Mouse (Mus musculus) embryo, embryonic 10.5 days (tissue): ENCODE measurements at regions not wholly inside any gene's neighbourhood (a gene's known extent, or its start where the extent isn't known, plus 50 kb on each side); places are given as distances from the start of the nearest gene placed in this dataset.
A peak's percentile ranks its signal among the peaks of the same experiment; 100 is the strongest.

Experiments
- DNase-seq: peaks from one replicate; pipeline ENCODE4 v3.0.0-alpha.2; 2015; ENCODE audit warnings: low spot score

GRCm38 (mm10) chr2:147814231-147814630 is 232.5 kb downstream of the Foxa2 start:
- no peak for DNase-seq

- DNase-seq = no peak
Observed at GRCm38 (mm10) chr2:147813516-147813915, 233.3 kb downstream of the Foxa2 start.

GRCm38 (mm10) chr2:147808036-147808675 is 238.6 kb downstream of the Foxa2 start:
- DNase-seq = peak; percentile 79

DNA sequence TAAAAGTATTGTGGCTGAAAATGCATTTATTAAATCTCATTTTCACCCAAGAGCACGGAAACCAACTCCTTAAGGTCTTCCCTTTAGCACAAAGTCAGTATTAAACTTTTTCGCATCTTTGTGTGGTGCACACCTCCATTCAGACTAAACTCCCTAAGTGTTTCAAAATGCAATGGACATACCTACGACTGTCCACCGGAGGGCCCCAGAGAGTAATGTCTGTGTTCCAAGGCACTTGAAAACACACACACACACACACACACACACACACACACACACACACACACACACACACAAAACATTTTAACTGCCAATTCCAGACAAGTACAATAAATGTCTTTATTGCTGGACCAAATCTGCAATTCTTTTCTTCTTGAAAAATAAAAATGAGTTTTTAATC is 243.7 kb downstream of the Foxa2 start:
- DNase-seq = peak; percentile 68

DNA sequence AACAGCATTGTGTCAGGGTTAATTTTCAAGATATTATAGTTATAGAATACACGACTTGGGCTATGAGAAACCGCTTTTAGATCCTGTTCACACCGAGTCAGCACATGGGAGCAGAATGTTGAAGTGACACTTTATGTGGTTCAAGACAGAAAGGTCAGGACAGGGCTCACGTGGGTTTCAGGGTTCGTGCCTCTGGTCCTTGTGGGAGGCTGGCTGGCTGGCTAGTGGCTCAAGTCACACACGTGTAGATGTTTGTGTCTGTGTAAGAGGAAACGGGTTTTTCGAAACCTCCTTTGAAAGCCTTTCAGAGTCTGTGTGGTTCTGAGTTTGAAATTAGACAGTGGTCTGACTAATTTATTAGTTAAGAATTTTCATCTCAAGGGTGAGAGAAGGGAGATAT is 255.3 kb downstream of the Foxa2 start:
- DNase-seq = no peak

GRCm38 (mm10) chr2:147789877-147790276 is 256.9 kb downstream of the Foxa2 start:
- no peak for DNase-seq

GRCm38 (mm10) chr2:147789268-147789667 is 257.5 kb downstream of the Foxa2 start:
- peak; percentile 89 for DNase-seq

- peak; percentile 56 for DNase-seq
Observed at GRCm38 (mm10) chr2:147788001-147788400, 258.8 kb downstream of the Foxa2 start.

- no peak for DNase-seq
Observed at GRCm38 (mm10) chr2:147782496-147782895, 264.3 kb downstream of the Foxa2 start.

GRCm38 (mm10) chr2:147776316-147776715 is 270.5 kb downstream of the Foxa2 start:
- DNase-seq = no peak

DNA sequence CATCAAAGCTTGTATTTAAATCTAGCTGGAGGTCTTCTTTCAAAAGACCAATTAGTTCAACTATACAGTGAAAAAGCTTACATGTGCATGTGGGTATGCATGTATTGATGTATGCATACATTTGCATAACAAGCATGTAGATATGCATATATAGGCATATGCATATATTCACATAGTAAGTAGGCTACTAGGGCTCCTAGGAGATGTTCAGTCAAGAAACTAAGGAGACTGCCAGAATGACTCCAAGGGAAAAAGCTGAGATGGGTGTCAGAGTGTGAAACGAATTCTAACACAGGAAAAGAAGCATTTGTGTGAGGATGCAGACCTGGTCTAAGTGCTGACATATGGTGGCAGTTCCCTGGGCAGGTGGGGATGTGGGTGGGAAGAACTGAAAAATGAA is 274.2 kb downstream of the Foxa2 start:
- no peak for DNase-seq

DNA sequence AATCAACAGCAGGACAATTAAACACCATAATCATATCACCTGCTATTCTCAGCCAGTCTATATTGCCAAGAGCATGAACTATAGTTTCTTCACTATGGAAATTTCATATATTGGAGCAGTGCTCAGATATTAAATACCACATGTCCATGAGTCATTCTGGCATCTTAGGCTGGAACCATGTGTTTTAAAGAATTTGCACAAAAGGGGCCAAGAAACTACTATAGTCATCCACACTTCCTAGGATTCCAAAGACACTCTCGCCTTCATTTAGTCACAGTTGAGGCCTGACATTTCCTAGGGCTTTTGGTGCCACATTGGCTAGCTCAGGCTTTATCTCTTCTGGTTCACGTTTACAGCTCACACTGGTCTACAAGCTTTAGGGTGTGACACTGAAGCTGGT is 293.7 kb downstream of the Foxa2 start:
- DNase-seq = no peak

DNA sequence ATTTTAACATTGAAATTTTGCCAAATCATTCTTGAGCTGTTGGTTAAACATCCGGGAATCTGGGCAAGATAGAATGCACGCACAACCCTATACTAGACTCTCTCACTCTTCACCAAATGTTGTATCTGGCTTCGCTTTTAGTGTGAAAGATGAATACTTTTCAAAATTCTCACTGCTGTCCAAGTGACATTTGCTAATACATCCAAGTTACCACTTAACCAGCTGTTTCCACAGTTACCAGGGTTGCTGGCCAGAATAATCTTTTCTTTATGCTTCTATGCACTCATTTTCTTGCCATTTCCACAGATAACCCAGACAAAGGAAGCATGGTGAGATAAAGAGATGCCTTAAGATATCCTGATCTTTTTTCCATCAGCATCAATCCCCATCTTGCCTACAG is 294.9 kb downstream of the Foxa2 start:
- no peak for DNase-seq

DNA sequence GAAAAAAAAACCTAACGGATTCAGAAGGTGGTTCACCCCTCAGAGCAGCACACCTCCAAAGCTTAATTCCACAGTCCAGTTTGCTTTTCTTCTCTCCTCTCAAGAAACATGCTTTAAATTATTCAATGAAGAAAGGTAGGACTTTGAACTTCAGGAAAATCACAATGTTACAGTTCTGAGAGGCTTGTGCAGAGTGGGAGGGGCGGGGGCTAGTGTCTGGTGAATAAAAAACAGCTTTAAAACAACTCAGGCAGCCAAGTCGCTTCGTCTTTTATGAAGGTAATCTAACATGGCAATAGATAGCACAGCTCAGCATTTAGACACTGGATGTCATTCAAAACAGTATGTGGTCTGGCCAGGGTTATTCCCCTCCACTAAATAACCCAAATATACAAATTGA is 298.8 kb downstream of the Foxa2 start:
- no peak for DNase-seq

DNA sequence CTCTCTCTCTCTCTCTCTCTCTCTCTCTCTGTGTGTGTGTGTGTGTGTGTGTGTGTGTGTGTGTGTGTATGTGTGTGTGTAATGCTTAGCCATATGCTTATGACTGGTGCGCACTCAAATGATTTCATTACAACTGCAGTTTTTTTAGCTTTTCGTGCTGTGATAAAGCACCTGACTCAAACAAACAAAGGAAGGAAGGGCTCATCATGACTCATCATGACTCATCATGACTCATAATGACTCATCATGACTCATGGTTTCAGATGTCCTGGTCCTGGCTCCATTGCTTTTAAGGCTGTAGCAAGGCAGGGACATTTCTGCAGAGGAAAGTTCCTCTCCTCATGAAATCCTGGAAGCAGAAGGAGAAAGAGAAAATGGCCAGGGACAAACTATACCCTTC is 302.9 kb downstream of the Foxa2 start:
- DNase-seq = no peak

DNA sequence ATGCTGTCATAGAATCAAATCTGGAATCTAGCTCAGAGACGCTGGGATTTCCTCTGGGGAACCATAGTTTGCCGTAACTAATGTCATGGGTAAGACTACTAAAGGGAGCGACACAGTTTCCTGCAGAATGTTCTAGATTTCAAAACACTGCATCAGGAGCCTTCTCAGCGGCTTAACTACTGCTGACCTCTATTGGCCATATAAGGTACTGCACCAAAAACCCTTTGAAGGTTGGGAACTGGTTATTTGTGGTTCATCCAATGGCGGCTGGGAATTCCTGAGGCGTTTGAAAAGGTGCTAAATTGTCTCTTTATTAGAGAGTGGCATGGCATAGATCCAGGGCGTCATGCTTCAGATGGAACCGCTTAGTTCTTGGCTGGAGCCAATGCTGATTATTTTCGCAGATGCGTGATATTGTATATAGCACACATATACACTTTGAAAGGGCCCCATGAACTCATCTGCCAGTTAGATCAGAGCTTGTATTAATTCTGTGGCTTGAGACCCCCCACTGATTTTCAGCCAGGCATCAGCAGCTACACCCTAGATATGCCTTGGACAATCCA is 308.4 kb downstream of the Foxa2 start:
- peak; percentile 87 for DNase-seq

- no peak for DNase-seq
Observed at GRCm38 (mm10) chr2:147727396-147727795, 319.4 kb downstream of the Foxa2 start.

DNA sequence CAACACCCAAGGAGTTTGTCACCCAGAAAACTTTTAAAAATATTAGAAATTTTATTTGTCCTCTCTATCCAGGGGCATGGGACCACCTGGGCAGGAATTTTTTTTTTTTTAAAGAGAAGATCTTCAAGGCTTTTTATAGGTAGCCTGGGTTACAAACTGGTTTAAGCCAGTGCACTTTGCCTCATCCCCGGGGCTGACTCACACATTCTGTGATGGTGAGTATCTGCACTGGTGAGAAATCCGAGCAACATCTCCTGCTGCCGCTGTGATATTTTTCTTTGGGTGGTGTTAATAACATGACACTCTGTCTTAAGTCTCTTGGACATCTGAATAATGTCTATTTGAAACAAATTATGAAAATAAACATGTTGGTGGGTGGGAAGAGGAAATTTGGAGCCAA is 327.8 kb downstream of the Foxa2 start:
- no peak for DNase-seq

DNA sequence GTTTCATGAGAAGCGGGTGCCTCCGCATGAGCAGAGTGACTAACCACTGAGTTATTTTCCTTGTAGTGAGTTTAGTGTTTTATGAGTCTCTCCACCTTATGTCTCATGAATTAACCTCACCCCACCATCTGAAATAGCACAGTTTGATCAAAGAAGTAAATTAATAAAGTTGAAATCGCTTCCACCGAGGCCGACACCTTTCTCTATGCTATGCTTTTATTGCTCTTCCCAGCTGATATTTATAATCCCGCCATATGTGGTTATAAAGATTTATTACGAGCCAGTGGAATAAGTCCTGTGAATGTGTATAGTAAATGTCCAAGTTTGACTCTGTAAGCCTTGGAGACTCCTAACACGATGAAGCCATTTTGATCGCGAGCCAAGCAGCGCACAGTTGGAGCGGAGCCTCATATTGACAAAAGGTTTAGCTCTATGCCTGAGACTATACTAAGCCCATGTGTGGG is 329.3 kb downstream of the Foxa2 start:
- DNase-seq = no peak

DNA sequence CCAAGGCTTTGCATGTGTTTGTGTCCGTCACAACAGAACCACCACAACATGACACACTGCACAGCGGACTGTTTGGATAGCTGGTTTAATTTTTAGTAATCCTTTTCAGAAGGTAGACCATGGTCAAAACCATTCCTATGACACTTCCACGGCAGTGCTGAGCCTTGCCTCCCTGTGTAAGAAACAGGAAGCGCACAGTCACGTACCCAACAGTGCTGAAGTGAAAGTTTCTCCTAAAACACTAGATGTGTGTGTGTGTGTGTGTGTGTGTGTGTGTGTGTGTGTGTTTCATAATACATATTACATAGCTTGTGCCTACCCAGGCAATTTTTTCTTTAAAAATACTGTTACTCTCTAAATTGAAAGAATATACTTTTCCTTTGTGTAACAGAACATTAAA is 331.0 kb downstream of the Foxa2 start:
- no peak for DNase-seq

GRCm38 (mm10) chr2:147710593-147711265 is 336.0 kb downstream of the Foxa2 start:
- no peak for DNase-seq

GRCm38 (mm10) chr2:147709799-147710198 is 337.0 kb downstream of the Foxa2 start:
- DNase-seq = no peak

- DNase-seq = no peak
Observed at GRCm38 (mm10) chr2:147707156-147707555, 339.6 kb downstream of the Foxa2 start.

DNA sequence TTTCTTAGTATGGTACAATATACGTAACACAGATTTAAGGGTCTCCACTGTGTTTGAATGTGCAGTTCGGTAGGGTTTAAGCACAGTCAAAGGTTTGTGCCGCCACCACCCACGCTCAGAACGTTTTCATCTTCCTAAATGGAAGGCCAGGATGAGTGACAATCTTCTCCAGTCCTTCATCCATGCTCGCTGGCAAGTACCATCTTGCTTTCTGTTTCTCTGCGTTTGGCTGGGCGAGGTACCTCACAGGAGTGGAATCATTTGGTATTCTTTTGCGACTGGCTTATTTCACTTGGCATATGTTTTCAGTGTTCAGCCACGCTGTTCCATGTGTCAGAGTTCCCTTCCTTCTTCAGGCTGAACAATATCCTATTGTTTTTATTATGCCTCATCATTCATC is 342.3 kb downstream of the Pax1 start:
- no peak for DNase-seq
